In the genomic region with DNA sequence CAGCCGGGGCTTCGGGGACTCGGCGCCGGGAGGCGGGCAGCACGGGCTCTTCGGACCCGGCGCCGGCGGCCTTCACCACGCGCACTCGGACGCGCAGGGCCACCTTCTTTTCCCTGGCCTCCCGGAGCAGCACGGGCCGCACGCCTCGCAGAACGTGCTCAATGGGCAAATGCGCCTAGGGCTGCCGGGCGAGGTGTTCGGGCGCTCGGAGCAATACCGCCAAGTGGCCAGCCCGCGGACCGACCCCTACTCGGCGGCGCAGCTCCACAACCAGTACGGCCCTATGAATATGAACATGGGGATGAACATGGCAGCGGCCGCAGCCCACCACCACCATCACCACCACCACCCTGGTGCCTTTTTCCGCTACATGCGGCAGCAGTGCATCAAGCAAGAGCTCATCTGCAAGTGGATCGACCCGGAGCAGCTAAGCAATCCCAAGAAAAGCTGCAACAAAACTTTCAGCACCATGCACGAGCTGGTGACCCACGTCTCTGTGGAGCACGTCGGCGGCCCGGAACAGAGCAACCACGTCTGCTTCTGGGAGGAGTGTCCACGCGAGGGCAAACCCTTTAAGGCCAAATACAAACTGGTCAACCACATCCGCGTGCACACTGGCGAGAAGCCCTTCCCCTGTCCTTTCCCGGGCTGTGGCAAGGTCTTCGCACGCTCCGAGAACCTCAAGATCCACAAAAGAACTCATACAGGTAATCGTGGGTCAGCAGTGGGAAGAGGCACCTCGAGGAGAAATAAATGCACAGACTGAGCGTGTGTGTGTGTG, we compare ENCODE assay signal across 8 mouse cellular contexts. TPM values are rescaled to one million over a fixed set of nuclear protein-coding genes. Genes with fewer than 3 reads are reported as not detected.
A peak's percentile ranks its signal among the peaks of the same experiment; 100 is the strongest.
DNase-seq lines count a peak whose midpoint lies in the region; ATAC-seq and TF ChIP-seq lines count a peak whose summit lies in the region.

No protein-coding gene starts in this region.

- no peak for TF ChIP-seq CTCF in lung, adult 2 months (IDR thresholded peaks at IDR 0.05; ENCODE audit: insufficient read depth, low read length)
- no peak for TF ChIP-seq CTCF in cortical plate, adult 2 months (IDR thresholded peaks at IDR 0.05; ENCODE audit: extremely low read depth, insufficient read depth, low read length)

- DNase-seq in lung, adult 2 months: no peak
- peak; percentile 65 for DNase-seq in hindbrain, embryonic 10.5 days (ENCODE audit: low spot score)
- DNase-seq in mesoderm, embryonic 11.5 days (ENCODE audit: low read depth, low spot score): peak; percentile 48
- no peak for DNase-seq in spleen, postnatal 36 days (ENCODE audit: low spot score in 2 of 2)
- DNase-seq in gastrocnemius, postnatal 14 days: no peak
- no peak for DNase-seq in right cerebral cortex, adult 2 months (ENCODE audit: low spot score in 2 of 2)

- peak; percentile 31; the same call in 1 of the 2 replicates for ATAC-seq in lung, embryonic 16.5 days (ENCODE audit: low read depth)

- H3K9ac ChIP-seq in lung, embryonic 16.5 days (ENCODE audit: low read length): no peak overlapping the region

- H3K27ac ChIP-seq in lung, embryonic 16.5 days (ENCODE audit: low read length): no peak overlapping the region
- peak overlapping the region; percentile 87; the same call in 1 of the 2 replicates for H3K27ac ChIP-seq in cortical plate, adult 2 months (ENCODE audit: insufficient read depth, low read length)
- peak overlapping the region; percentile 97 for H3K27ac ChIP-seq in hindbrain, embryonic 10.5 days

- under 1% methylated on average over 57 of the region's 62 CpGs for WGBS in lung, embryonic 16.5 days
- 2% methylated on average over 62 of the region's 62 CpGs for WGBS in lung, adult 2 months
- WGBS in hindbrain, embryonic 10.5 days: under 1% methylated on average over 62 of the region's 62 CpGs

- H3K4me2 ChIP-seq in lung, embryonic 16.5 days (ENCODE audit: low read depth, low read length): peak overlapping the region; percentile 65

- TF ChIP-seq POLR2A in lung, adult 2 months (IDR thresholded peaks at IDR 0.05; ENCODE audit: borderline replicate concordance, extremely low read depth, low read depth, low read length): no peak
- TF ChIP-seq POLR2A in cortical plate, adult 2 months (IDR thresholded peaks at IDR 0.05; ENCODE audit: extremely low read depth, insufficient read depth, low read length): no peak

- no peaks in the 10 kb centered on the region for H3K9me3 ChIP-seq in lung, embryonic 16.5 days (ENCODE audit: control insufficient read depth, low read length)
- H3K9me3 ChIP-seq in hindbrain, embryonic 10.5 days: no peaks in the 10 kb centered on the region

- peaks cover 87% of the 10 kb centered on the region for H3K27me3 ChIP-seq in lung, embryonic 16.5 days (ENCODE audit: control insufficient read depth, insufficient read depth, low read depth, low read length)
- H3K27me3 ChIP-seq in hindbrain, embryonic 10.5 days (ENCODE audit: insufficient read depth, poor library complexity, severe bottlenecking): peaks cover 97% of the 10 kb centered on the region

- no peaks in the 10 kb centered on the region for H3K36me3 ChIP-seq in lung, embryonic 16.5 days (ENCODE audit: control insufficient read depth, insufficient read depth, low read length)
- peaks cover 24% of the 10 kb centered on the region for H3K36me3 ChIP-seq in hindbrain, embryonic 10.5 days

- H3K4me1 ChIP-seq in lung, embryonic 16.5 days (replicated peaks; ENCODE audit: control insufficient read depth, insufficient read depth, low read length): peaks cover 17% of the 10 kb centered on the region
- H3K4me1 ChIP-seq in lung, adult 2 months (ENCODE audit: control insufficient read depth, insufficient read depth, low read length): peaks cover 4% of the 10 kb centered on the region; the same call in 1 of the 2 replicates
- H3K4me1 ChIP-seq in cortical plate, adult 2 months (ENCODE audit: control insufficient read depth, insufficient read depth, low read length): no peaks in the 10 kb centered on the region
- peaks cover 66% of the 10 kb centered on the region for H3K4me1 ChIP-seq in hindbrain, embryonic 10.5 days (replicated peaks)

- intact Hi-C loops in gastrocnemius, postnatal 14 days (cut with DNase I; ENCODE audit: low total_unique reads): no loop called here

- peak overlapping the region; percentile 43 for H3K4me3 ChIP-seq in lung, embryonic 16.5 days (ENCODE audit: low read length)
- H3K4me3 ChIP-seq in lung, adult 2 months (replicated peaks; ENCODE audit: extremely low read depth, low read depth, low read length): no peak overlapping the region
- peak overlapping the region; percentile 23 for H3K4me3 ChIP-seq in cortical plate, adult 2 months (ENCODE audit: insufficient read depth, low read length)
- H3K4me3 ChIP-seq in hindbrain, embryonic 10.5 days: peak overlapping the region; percentile 81

RNA-seq across cellular contexts. Expression of gene Zic2, which starts 1.0 kb away (rescaled TPM):
- not detected in 2 replicates for polyA plus RNA-seq in lung, embryonic 16.5 days (2015; fragmentation: Nextera tagmentation; extraction: Ambion mirVana)
- polyA plus RNA-seq in lung, adult 2 months (2012; rRNA removed): not detected in 2 replicates
- polyA plus RNA-seq in cortical plate, adult 2 months (2012; rRNA removed): 11.1 and 11.9 TPM in 2 replicates
- polyA plus RNA-seq in hindbrain, embryonic 10.5 days (2016; fragmentation: Nextera tagmentation; extraction: Ambion mirVana): 7.2 and 10.1 TPM in 2 replicates
- not detected for total RNA-seq in gastrocnemius, postnatal 14 days (2021)

RNA-seq across cellular contexts. Expression of gene Zic5, which starts 10.8 kb away (rescaled TPM):
- polyA plus RNA-seq in lung, embryonic 16.5 days (2015; fragmentation: Nextera tagmentation; extraction: Ambion mirVana): not detected in 2 replicates
- 0.06 TPM in 1 of 2 replicates, not detected in the other for polyA plus RNA-seq in lung, adult 2 months (2012; rRNA removed)
- 2.8 and 3.3 TPM in 2 replicates for polyA plus RNA-seq in cortical plate, adult 2 months (2012; rRNA removed)
- polyA plus RNA-seq in hindbrain, embryonic 10.5 days (2016; fragmentation: Nextera tagmentation; extraction: Ambion mirVana): 16.5 and 20.3 TPM in 2 replicates
- total RNA-seq in gastrocnemius, postnatal 14 days (2021): not detected

RNA-seq across cellular contexts. Expression of gene Gm10837, which starts 14.2 kb away (rescaled TPM):
- not detected in 2 replicates for polyA plus RNA-seq in lung, embryonic 16.5 days (2015; fragmentation: Nextera tagmentation; extraction: Ambion mirVana)
- polyA plus RNA-seq in lung, adult 2 months (2012; rRNA removed): not detected in 2 replicates
- polyA plus RNA-seq in cortical plate, adult 2 months (2012; rRNA removed): 0.08 TPM in 1 of 2 replicates, not detected in the other
- polyA plus RNA-seq in hindbrain, embryonic 10.5 days (2016; fragmentation: Nextera tagmentation; extraction: Ambion mirVana): 0.24 and 0.29 TPM in 2 replicates
- total RNA-seq in gastrocnemius, postnatal 14 days (2021): not detected

RNA-seq across cellular contexts. Expression of gene Gm5089, which starts 25.3 kb away (rescaled TPM):
- polyA plus RNA-seq in lung, embryonic 16.5 days (2015; fragmentation: Nextera tagmentation; extraction: Ambion mirVana): not detected in 2 replicates
- not detected in 2 replicates for polyA plus RNA-seq in lung, adult 2 months (2012; rRNA removed)
- 0.13 and 0.17 TPM in 2 replicates for polyA plus RNA-seq in cortical plate, adult 2 months (2012; rRNA removed)
- 1.9 and 2.4 TPM in 2 replicates for polyA plus RNA-seq in hindbrain, embryonic 10.5 days (2016; fragmentation: Nextera tagmentation; extraction: Ambion mirVana)
- not detected for total RNA-seq in gastrocnemius, postnatal 14 days (2021)

RNA-seq across cellular contexts. Expression of gene Pcca, which starts 57.9 kb away (rescaled TPM):
- 19.0 and 20.3 TPM in 2 replicates for polyA plus RNA-seq in lung, embryonic 16.5 days (2015; fragmentation: Nextera tagmentation; extraction: Ambion mirVana)
- polyA plus RNA-seq in lung, adult 2 months (2012; rRNA removed): 8.0 and 18.7 TPM in 2 replicates
- 34.9 and 39.2 TPM in 2 replicates for polyA plus RNA-seq in cortical plate, adult 2 months (2012; rRNA removed)
- polyA plus RNA-seq in hindbrain, embryonic 10.5 days (2016; fragmentation: Nextera tagmentation; extraction: Ambion mirVana): 25.6 and 29.3 TPM in 2 replicates
- 10 to 100 TPM; 32.7 to 37.9 TPM for total RNA-seq in gastrocnemius, postnatal 14 days (2021)

Comparison
In these comparisons a context has a peak if more than half of its experiments do, and no peak if none do; other contexts are left out.
1. DNase-seq: peak in hindbrain, embryonic 10.5 days (single experiment) and mesoderm, embryonic 11.5 days (single experiment); none in lung, adult 2 months (single experiment), spleen, postnatal 36 days (0 of 2), gastrocnemius, postnatal 14 days (single experiment) and right cerebral cortex, adult 2 months (0 of 2).